Mouse (Mus musculus) spleen, postnatal 36 days (tissue): Measurements from ENCODE around the gene Tctex1d2.

Source experiments
- DNase-seq, 2 experiments: peaks; one replicate each; pipeline ENCODE4 v3.0.0; 2022; ENCODE audit warnings: low spot score in 2 of 2, mixed read lengths in 1 of 2

The Tctex1d2 gene

DNA sequence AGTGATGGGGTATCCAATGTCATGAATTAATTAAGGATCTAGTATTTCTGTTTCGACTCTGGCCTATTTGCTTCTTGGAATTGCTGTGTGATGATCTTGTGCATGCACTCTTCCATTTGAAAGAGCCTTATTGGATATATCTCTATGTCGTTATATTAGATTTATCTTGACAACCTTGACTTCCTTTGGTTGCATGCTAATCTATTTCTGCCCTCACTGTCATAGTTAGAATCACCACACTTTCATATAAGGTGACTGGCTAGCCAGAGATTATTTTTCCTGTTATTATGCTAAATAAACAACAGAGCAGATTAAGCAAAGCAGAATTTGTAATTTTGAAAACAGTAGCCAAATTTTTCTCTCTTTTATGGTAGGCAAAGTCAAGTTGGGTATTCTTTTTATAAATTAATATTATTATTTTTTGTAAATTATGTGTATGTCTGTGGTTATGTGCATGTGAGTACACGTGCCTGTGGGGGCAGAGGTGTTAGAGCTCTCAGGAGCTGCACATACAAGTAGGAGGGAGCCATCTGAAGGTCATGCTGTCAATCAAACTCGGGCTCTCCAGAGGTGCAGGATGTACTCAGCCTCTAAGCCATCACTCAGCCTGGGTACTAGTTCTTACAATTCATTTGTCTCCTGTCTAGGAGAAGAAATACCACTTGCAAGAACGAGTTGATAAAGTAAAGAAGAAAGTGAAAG is 50.1 kb downstream of the Tctex1d2 start:
- DNase-seq = no peak

GRCm38 (mm10) chr16:32472276-32473015 is 52.9 kb downstream of the Tctex1d2 start:
- DNase-seq = no peak

- no peak for DNase-seq
Measured at GRCm38 (mm10) chr16:32477315-32477714, 57.8 kb downstream of the Tctex1d2 start.
